Mouse (Mus musculus): ENCODE data around the gene Golga1. TPM values are rescaled to one million over a fixed set of nuclear protein-coding genes. Genes with fewer than 3 reads are reported as not detected.

Golga1 gene
- polyA plus RNA-seq, 1 experiment from 2014 or later = 34.6 TPM

- Histone ChIP-seq H3K4me1 (ENCODE audit: control insufficient read depth, insufficient read depth, low read length) (no peaks in the 10 kb centered on the region), H3K9me3 (ENCODE audit: control insufficient read depth, low read length) (no peaks in the 10 kb centered on the region), H3K27ac (ENCODE audit: low read depth, low read length) (no peak overlapping the region), H3K27me3 (ENCODE audit: control insufficient read depth, insufficient read depth, low read length) (no peaks in the 10 kb centered on the region), H3K4me3 (ENCODE audit: low read depth, low read length) (no peak overlapping the region), H3K4me2 (ENCODE audit: low read depth, low read length) (no peak overlapping the region), H3K9ac (replicated peaks; ENCODE audit: low read depth, low read length) (no peak overlapping the region), H3K36me3 (ENCODE audit: control insufficient read depth, insufficient read depth, low read length) (no peaks in the 10 kb centered on the region)
- no peak for ATAC-seq (ENCODE audit: low read depth)
- 87% methylated on average over 7 of the region's 7 CpGs for WGBS
Observed at GRCm38 (mm10) chr2:38973701-38974100, 91.6 kb downstream of the Golga1 start.

GRCm38 (mm10) chr2:38973223-38973622 lies 92.1 kb downstream of the Golga1 start:
- no peaks in the 10 kb centered on the region for H3K27me3 ChIP-seq (ENCODE audit: control insufficient read depth, insufficient read depth, low read length)
- WGBS = 31% methylated on average over 2 of the region's 2 CpGs
- no peak for ATAC-seq (ENCODE audit: low read depth)
- no peaks in the 10 kb centered on the region for H3K36me3 ChIP-seq (ENCODE audit: control insufficient read depth, insufficient read depth, low read length)
- no peak overlapping the region for H3K4me2 ChIP-seq (ENCODE audit: low read depth, low read length)
- no peak overlapping the region for H3K27ac ChIP-seq (ENCODE audit: low read depth, low read length)
- H3K9ac ChIP-seq (replicated peaks; ENCODE audit: low read depth, low read length) = no peak overlapping the region
- H3K9me3 ChIP-seq (ENCODE audit: control insufficient read depth, low read length) = no peaks in the 10 kb centered on the region
- no peak overlapping the region for H3K4me3 ChIP-seq (ENCODE audit: low read depth, low read length)
- no peaks in the 10 kb centered on the region for H3K4me1 ChIP-seq (ENCODE audit: control insufficient read depth, insufficient read depth, low read length)

GRCm38 (mm10) chr2:38970057-38970456 lies 95.3 kb downstream of the Golga1 start:
- WGBS = 88% methylated on average over 5 of the region's 5 CpGs
- Histone ChIP-seq H3K36me3 (ENCODE audit: control insufficient read depth, insufficient read depth, low read length) (no peaks in the 10 kb centered on the region), H3K27me3 (ENCODE audit: control insufficient read depth, insufficient read depth, low read length) (no peaks in the 10 kb centered on the region), H3K27ac (ENCODE audit: low read depth, low read length) (no peak overlapping the region), H3K4me2 (ENCODE audit: low read depth, low read length) (no peak overlapping the region), H3K9me3 (ENCODE audit: control insufficient read depth, low read length) (no peaks in the 10 kb centered on the region), H3K4me3 (ENCODE audit: low read depth, low read length) (no peak overlapping the region), H3K4me1 (ENCODE audit: control insufficient read depth, insufficient read depth, low read length) (no peaks in the 10 kb centered on the region), H3K9ac (replicated peaks; ENCODE audit: low read depth, low read length) (no peak overlapping the region)
- no peak for ATAC-seq (ENCODE audit: low read depth)

- H3K9me3 ChIP-seq (ENCODE audit: control insufficient read depth, low read length) = no peaks in the 10 kb centered on the region
- ATAC-seq (ENCODE audit: low read depth) = no peak
- no peak overlapping the region for H3K4me3 ChIP-seq (ENCODE audit: low read depth, low read length)
- no peaks in the 10 kb centered on the region for H3K36me3 ChIP-seq (ENCODE audit: control insufficient read depth, insufficient read depth, low read length)
- 100% methylated on average over 2 of the region's 2 CpGs for WGBS
- H3K9ac ChIP-seq (replicated peaks; ENCODE audit: low read depth, low read length) = no peak overlapping the region
- H3K27ac ChIP-seq (ENCODE audit: low read depth, low read length) = no peak overlapping the region
- H3K27me3 ChIP-seq (ENCODE audit: control insufficient read depth, insufficient read depth, low read length) = no peaks in the 10 kb centered on the region
- H3K4me1 ChIP-seq (ENCODE audit: control insufficient read depth, insufficient read depth, low read length) = no peaks in the 10 kb centered on the region
- H3K4me2 ChIP-seq (ENCODE audit: low read depth, low read length) = no peak overlapping the region
Observed at GRCm38 (mm10) chr2:38969650-38970049, 95.7 kb downstream of the Golga1 start.

Other genes with a start within 250 kb of the Golga1 start
- gene Nr6a1, start 137.9 kb downstream of the Golga1 start, polyA plus RNA-seq (2014; fragmentation: Nextera tagmentation; extraction: Ambion mirVana) = 3.3 and 5.7 TPM in 2 replicates
- 0.94 and 13.4 TPM in 2 replicates for gene Olfml2a, start 133.6 kb downstream of the Golga1 start, polyA plus RNA-seq (2014; fragmentation: Nextera tagmentation; extraction: Ambion mirVana)
- gene Wdr38, start 68.1 kb downstream of the Golga1 start, polyA plus RNA-seq (2014; fragmentation: Nextera tagmentation; extraction: Ambion mirVana) = 1.6 and 1.9 TPM in 2 replicates
- gene Arpc5l, start 60.2 kb downstream of the Golga1 start, polyA plus RNA-seq (2014; fragmentation: Nextera tagmentation; extraction: Ambion mirVana) = 145 and 147 TPM in 2 replicates
- gene Rpl35, start 59.9 kb downstream of the Golga1 start, polyA plus RNA-seq (2014; fragmentation: Nextera tagmentation; extraction: Ambion mirVana) = 584 and 610 TPM in 2 replicates
- gene Scai, start 125.2 kb upstream of the Golga1 start, polyA plus RNA-seq (2014; fragmentation: Nextera tagmentation; extraction: Ambion mirVana) = 18.9 and 29.2 TPM in 2 replicates
- 80.2 and 81.9 TPM in 2 replicates for gene Ppp6c, start 160.9 kb upstream of the Golga1 start, polyA plus RNA-seq (2014; fragmentation: Nextera tagmentation; extraction: Ambion mirVana)

Data from neural tube, embryonic 14.5 days (tissue).